Mouse (Mus musculus) lung, embryonic 15.5 days (tissue): ENCODE measurements around the gene Shcbp1. TPM values are rescaled to one million over a fixed set of nuclear protein-coding genes. Genes with fewer than 3 reads are reported as not detected.
"Not testable (repeated sequence)": the region's sequence is repeated elsewhere in the genome, so short reads cannot be mapped to it uniquely, and the experiment has no call there.

ENCODE experiments used
- ATAC-seq: fragments of 200-750 bp; cut with Nextera tagmentation; 2 replicates; pipeline ENCODE4 v1.8.0; 2017; ENCODE audit warnings: moderate number of reproducible peaks, borderline replicate concordance; ENCODE audit not compliant: low FRiP score, low TSS enrichment; ENCODE audit errors: extremely low read depth
- H3K27ac ChIP-seq: fragments of 300-500 bp; sonication (generic); 2 replicates; pipeline ENCODE4 v1.5.1; 2015; ENCODE audit warnings: moderate library complexity, mild to moderate bottlenecking, inconsistent platforms
- H3K27me3 ChIP-seq: fragments of 300-500 bp; sonication (generic); 2 replicates; pipeline ENCODE4 v1.6.1; 2015; ENCODE audit warnings: inconsistent platforms
- H3K36me3 ChIP-seq: fragments of 300-500 bp; sonication (generic); 2 replicates; pipeline ENCODE4 v1.6.1; 2015; ENCODE audit warnings: inconsistent platforms
- H3K4me1 ChIP-seq: fragments of 300-500 bp; sonication (generic); 2 replicates; pipeline ENCODE4 v1.6.1; 2015; ENCODE audit warnings: inconsistent platforms
- H3K4me2 ChIP-seq: fragments of 300-500 bp; sonication (generic); 2 replicates; pipeline ENCODE4 v1.6.1; 2015; ENCODE audit warnings: inconsistent platforms, mild to moderate bottlenecking, moderate library complexity
- H3K4me3 ChIP-seq: fragments of 300-500 bp; sonication (generic); 2 replicates; pipeline ENCODE4 v1.5.1; 2015; ENCODE audit warnings: mild to moderate bottlenecking, inconsistent platforms
- H3K9ac ChIP-seq: fragments of 300-500 bp; sonication (generic); 2 replicates; pipeline ENCODE4 v1.6.1; 2015; ENCODE audit warnings: inconsistent platforms
- H3K9me3 ChIP-seq: fragments of 300-500 bp; sonication (generic); 2 replicates; pipeline ENCODE4 v1.6.1; 2016; ENCODE audit warnings: inconsistent platforms
- WGBS: fragments of 180-500 bp; shearing (Covaris S2); methylation state at CpG from one replicate; pipeline ENCODE4 v1.1.7; 2015; 5-methylcytosine and 5-hydroxymethylcytosine counted together
- polyA plus RNA-seq: library from polyadenylated mRNA; unstranded; fragments of >200 nt; fragmentation: Nextera tagmentation; extraction: Ambion mirVana; gene quantifications from 2 replicates; pipeline ENCODE4 v1.2.1, GENCODE M21; 2015

Gene Shcbp1
- polyA plus RNA-seq = 98.0 and 99.3 TPM in 2 replicates

DNA sequence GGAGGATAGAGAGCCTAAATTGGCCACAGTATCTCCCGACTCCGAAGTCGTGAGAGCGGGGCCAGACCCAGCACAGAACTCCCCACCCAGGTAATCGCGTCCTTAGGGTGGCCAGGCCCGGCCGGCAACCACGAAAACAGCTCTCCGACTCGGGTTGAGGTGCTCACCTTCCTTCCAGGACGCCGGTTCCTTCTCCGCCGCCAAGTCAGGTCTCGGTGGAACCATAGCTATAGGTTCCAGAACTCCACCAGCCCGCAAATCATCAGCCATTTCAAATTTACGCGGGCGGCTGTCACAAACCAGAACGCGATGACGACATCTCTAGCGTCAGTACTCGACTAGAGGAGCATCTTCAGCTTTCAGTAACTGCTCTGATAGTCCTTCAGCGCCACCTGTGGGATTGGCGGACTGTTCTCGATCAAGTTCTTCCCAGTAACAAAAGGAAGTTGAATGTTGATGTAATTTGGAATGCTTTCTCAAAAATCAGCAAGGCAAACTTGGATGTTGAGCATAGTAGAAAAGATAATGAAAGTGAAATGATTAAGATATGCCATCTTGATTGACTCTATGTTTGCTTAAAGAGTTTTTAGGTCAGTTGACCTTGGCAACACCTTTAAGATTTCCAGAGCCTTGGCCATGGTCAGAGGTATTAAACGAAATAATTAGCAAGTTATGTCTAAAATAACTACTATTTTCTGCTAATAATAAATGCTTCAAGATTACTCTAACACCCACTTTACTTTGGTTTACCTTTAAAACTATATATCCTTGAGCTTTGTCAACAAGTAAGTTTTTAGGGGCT is at the start of gene Shcbp1:
Gene Shcbp1 (minus strand): TSS at position 314 of the 802 bp plus-strand sequence.
- Histone ChIP-seq H3K4me3 (peak within 1 kb of the TSS; percentile 92), H3K27ac (no peak within 1 kb of the TSS; the same call in 1 of the 2 replicates), H3K4me2 (peak within 1 kb of the TSS; percentile 75), H3K9me3 (no peaks in the 10 kb centered on the region), H3K4me1 (peaks cover 9% of the 10 kb centered on the region), H3K36me3 (peaks cover 10% of the 10 kb centered on the region; the same call in 1 of the 2 replicates), H3K9ac (peak within 1 kb of the TSS; percentile 77), H3K27me3 (no peaks in the 10 kb centered on the region)
- 4% methylated on average over 29 of the region's 29 CpGs for WGBS
- peak; percentile 94; the same call in 1 of the 2 replicates for ATAC-seq

DNA sequence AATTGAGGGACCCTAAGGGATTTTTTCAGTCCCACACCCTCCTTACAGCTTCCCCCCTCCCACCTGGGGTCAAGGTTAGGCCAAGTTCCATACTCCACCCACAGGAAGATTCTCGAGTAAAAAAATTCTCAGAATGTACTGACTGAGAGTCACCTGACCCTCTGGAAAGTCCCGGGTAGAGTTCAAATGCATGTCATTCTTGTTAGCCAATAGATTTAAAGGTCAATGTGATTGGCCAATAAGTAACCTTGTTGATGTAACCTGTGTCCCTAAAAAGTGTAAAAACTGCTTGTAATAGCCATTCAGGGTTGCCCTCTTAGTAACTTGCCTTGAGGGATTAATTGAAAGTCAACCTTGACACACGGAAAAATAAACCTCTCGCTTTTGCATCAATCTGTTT is 29.5 kb upstream of the Shcbp1 start:
- Histone ChIP-seq H3K9ac (no peak overlapping the region), H3K27ac (no peak overlapping the region), H3K4me1 (no peaks in the 10 kb centered on the region), H3K4me3 (no peak overlapping the region), H3K4me2 (no peak overlapping the region), H3K27me3 (no peaks in the 10 kb centered on the region), H3K36me3 (no peaks in the 10 kb centered on the region), H3K9me3 (no peaks in the 10 kb centered on the region)
- WGBS = 86% methylated on average over 4 of the region's 4 CpGs
- no peak for ATAC-seq

DNA sequence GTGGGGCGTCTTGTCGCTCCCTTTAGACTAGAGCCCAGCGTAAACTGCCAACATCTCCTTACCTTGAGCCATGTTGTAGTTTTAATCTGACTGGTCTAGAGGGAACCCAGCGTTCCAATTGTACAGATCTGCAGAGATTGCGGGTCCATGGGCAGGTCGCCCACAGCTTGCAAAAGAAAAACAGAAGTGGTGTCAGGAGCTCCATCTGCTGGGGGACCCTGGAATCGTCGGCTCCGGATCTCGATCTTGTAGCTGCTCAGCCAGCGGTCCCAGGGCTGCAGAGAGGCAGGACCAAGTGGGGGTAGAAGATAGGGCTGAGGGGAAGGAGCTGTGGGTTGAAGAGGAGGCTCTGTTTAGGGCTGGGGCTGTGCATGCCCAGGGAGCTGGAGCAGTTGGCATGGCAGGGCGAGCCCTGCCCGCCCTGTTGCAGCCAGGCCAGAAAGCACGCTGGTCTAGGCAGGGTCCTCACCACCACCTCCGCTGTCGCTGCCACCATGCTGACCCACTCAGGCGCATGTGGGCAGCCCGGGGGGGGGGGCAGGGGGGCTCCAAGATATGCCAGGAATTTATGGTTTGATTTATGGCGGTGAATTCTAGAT is 21.3 kb upstream of the Shcbp1 start:
- H3K36me3 ChIP-seq = no peaks in the 10 kb centered on the region
- H3K4me2 ChIP-seq = no peak overlapping the region
- WGBS = 51% methylated on average over 19 of the region's 19 CpGs
- H3K27me3 ChIP-seq = no peaks in the 10 kb centered on the region
- no peaks in the 10 kb centered on the region for H3K4me1 ChIP-seq
- H3K9ac ChIP-seq = no peak overlapping the region
- H3K27ac ChIP-seq = no peak overlapping the region
- ATAC-seq = peak; percentile 14; the same call in 1 of the 2 replicates
- no peak overlapping the region for H3K4me3 ChIP-seq
- no peaks in the 10 kb centered on the region for H3K9me3 ChIP-seq

DNA sequence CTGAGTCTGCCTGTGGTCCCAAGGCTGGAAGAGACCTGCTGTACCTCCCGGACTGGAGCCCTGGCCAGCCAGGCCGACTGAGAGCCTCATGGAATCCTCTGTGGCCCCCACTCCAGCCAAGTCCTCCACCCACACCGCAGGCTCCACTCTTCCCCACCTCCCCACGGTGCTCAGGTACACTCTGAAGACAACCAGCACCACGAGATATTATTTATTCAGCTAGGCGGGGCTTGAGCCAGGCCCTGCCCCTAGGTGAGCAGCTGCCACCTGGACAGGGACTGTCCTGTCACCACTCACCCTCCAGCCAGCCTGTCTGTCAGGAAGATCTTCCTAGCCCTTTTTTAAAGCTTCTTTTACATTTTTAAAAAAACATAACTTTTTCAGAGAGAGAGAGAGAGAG is 1.1 kb downstream of the Shcbp1 start:
- no peaks in the 10 kb centered on the region for H3K9me3 ChIP-seq
- 54% methylated on average over 6 of the region's 6 CpGs for WGBS
- peaks cover 17% of the 10 kb centered on the region; the same call in 1 of the 2 replicates for H3K36me3 ChIP-seq
- H3K4me1 ChIP-seq = peaks cover 9% of the 10 kb centered on the region
- no peak overlapping the region; the same call in 1 of the 2 replicates for H3K9ac ChIP-seq
- H3K27me3 ChIP-seq = no peaks in the 10 kb centered on the region
- ATAC-seq = peak; percentile 40; the same call in 1 of the 2 replicates
- peak overlapping the region; percentile 75 for H3K4me2 ChIP-seq
- H3K27ac ChIP-seq = no peak overlapping the region
- H3K4me3 ChIP-seq = peak overlapping the region; percentile 92

DNA sequence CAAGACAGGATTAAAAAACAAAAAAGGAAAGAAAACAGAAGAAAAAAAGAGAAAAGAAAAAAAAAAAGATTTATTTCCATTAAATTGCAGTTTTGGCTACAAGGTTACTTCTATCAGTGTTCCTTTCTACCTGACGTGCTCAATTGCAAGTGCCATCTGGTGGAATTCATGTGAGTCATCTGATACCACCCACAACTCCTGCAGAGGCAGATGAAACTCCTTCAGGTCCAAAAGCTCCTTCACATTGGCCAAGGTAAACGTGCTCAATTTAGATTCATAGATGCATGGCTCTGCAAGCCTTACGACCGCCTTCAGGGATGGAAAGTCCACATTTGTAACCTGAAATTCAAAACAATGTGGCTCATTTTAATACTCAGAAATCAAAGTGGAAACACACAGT is 14.6 kb downstream of the Shcbp1 start:
- Histone ChIP-seq H3K27me3 (no peaks in the 10 kb centered on the region), H3K36me3 (no peaks in the 10 kb centered on the region), H3K4me2 (no peak overlapping the region), H3K9ac (no peak overlapping the region), H3K4me3 (no peak overlapping the region), H3K27ac (no peak overlapping the region), H3K4me1 (no peaks in the 10 kb centered on the region), H3K9me3 (no peaks in the 10 kb centered on the region)
- WGBS = 78% methylated on average over 4 of the region's 4 CpGs
- no peak for ATAC-seq

DNA sequence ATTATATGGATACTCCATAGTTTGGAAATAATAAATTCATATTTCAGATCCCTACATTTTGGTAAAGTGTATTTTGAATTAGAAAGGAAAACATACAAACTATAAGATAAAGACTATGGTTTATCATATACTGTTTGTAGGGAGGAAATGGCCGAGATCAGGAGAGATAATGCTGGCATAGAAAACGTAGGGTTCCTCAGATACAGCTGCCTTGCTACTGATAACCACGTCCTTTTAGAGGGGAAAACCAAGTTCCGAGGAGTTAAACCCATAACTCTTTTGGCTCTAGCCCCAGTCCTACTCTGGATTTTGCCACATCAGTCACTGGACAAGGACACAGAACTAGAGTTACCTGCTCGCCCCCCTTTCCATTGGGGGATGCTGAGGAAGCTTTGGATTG is 26.3 kb downstream of the Shcbp1 start:
- no peaks in the 10 kb centered on the region for H3K4me1 ChIP-seq
- WGBS = 80% methylated on average over 5 of the region's 5 CpGs
- ATAC-seq = no peak
- H3K9ac ChIP-seq = no peak overlapping the region
- H3K36me3 ChIP-seq = peaks cover 9% of the 10 kb centered on the region; the same call in 1 of the 2 replicates
- no peaks in the 10 kb centered on the region for H3K27me3 ChIP-seq
- H3K4me2 ChIP-seq = no peak overlapping the region
- H3K9me3 ChIP-seq = no peaks in the 10 kb centered on the region
- no peak overlapping the region for H3K27ac ChIP-seq
- no peak overlapping the region for H3K4me3 ChIP-seq

DNA sequence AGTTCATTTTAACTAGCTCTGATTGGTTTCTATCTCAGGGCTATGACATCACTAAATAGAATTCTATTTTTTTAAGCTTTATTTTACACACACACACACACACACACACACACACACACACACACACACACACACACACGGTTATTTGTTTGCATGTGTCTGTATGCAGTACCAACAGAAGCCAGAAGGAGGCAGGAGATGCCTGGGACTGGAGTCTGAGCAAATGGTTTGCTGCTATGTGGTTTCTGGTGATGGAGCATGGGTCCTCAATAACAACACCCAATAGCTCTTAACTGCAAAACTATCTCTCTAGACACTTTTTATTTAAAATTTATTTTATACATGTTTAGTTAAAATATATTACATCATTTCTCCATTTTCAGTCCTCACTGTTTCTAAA is 48.4 kb downstream of the Shcbp1 start:
- WGBS = 67% methylated on average over 1 of the region's 1 CpGs
- ATAC-seq = no peak
- no peak overlapping the region for H3K4me3 ChIP-seq
- H3K27ac ChIP-seq = no peak overlapping the region
- H3K4me2 ChIP-seq = no peak overlapping the region
- H3K4me1 ChIP-seq = no peaks in the 10 kb centered on the region
- no peak overlapping the region for H3K9ac ChIP-seq
- peaks cover 4% of the 10 kb centered on the region; the same call in 1 of the 2 replicates for H3K36me3 ChIP-seq
- H3K9me3 ChIP-seq = no peaks in the 10 kb centered on the region
- no peaks in the 10 kb centered on the region for H3K27me3 ChIP-seq

DNA sequence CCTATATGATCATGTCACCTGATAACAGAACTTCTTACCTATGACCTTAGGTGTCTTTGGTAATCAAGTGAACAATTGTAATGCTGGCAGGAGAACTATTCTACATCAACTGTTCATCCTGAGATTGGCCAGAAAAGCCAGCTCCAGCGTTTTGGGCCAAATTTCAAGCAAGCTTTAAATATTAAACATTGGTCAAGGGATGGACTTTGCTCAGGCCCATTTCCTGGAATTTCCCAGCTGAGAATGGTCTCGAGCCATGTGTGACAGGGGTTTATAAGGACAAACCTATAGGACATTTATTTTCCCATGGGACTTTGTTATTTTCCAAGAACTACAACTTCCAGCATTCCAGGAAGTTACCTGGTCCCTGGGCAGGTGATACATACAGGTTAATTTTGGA is 63.8 kb downstream of the Shcbp1 start:
- no peak for ATAC-seq

DNA sequence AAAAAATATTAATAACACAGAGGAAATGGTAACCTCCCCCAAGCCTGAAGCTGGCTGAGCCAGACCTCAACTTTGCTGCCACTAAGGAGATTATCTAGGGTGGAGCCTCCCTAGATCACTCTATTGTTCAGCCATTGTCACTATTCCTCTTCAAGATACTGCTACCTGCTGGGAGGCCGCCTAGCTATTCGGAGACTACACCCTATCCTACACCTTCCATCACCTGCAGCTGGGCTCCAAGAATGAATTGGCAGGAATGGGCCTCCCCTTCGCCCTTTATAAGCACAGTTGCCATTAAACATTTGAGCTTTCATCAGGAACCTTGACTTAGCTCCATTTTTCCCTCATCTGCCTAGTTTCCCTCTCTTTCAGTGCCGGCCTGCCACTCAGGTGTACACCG is 71.0 kb downstream of the Shcbp1 start:
- not testable (repeated sequence) for H3K9ac ChIP-seq, ATAC-seq, H3K9me3 ChIP-seq, H3K4me1 ChIP-seq, H3K27ac ChIP-seq, H3K4me3 ChIP-seq, H3K4me2 ChIP-seq, H3K27me3 ChIP-seq, H3K36me3 ChIP-seq
- 71% methylated on average over 5 of the region's 5 CpGs for WGBS

More for the DNA sequence above, 63.8 kb downstream of the Shcbp1 start:
- WGBS = 64% methylated on average over 2 of the region's 2 CpGs
- Histone ChIP-seq H3K27ac (no peak overlapping the region), H3K4me3 (no peak overlapping the region), H3K4me1 (no peaks in the 10 kb centered on the region), H3K9ac (no peak overlapping the region), H3K4me2 (no peak overlapping the region), H3K9me3 (no peaks in the 10 kb centered on the region), H3K36me3 (no peaks in the 10 kb centered on the region), H3K27me3 (no peaks in the 10 kb centered on the region)

DNA sequence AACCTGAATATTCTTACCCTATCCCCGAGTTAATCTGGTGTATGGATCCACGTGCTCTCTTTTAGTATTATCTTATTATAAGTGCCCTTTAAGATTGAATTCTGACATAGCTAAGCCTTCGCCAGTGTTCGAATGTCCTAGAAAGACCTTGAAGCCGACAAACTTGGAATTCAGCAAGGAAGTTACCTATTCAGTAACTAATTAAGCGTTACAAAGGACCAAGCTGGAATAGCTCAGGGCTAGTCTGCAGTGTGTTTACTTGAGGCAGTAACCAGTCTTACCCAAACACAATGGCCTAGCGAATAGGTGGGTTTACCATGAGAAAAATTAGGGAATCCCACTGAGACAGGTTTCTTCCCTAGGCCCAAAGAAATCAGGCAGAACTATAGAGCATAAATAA is 71.5 kb downstream of the Shcbp1 start:
- not testable (repeated sequence) for H3K27ac ChIP-seq, H3K36me3 ChIP-seq, H3K27me3 ChIP-seq, H3K9ac ChIP-seq, H3K4me1 ChIP-seq, H3K9me3 ChIP-seq, H3K4me2 ChIP-seq, H3K4me3 ChIP-seq, ATAC-seq
- 80% methylated on average over 7 of the region's 7 CpGs for WGBS

DNA sequence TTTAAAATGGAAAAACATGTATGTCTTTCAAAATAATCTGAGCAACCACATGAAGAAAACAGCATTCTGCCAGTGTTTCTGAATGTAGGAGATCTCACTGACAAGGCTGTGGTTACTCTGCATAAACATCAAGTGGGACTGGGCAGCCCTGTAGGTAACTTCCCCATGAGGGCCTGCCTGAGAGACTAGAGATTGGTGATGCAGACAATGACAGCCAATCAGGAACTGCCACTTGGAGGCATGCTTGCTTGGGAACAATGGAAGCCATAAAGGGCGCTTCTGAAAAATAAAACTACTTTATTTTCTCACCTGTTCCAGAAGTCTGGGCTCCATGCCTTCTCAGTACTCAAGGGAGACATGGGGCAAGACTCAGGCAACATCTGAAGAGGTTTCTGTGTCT is 87.7 kb downstream of the Shcbp1 start:
- ATAC-seq = no peak
- Histone ChIP-seq H3K4me3 (no peak overlapping the region), H3K9me3 (no peaks in the 10 kb centered on the region), H3K36me3 (no peaks in the 10 kb centered on the region), H3K4me1 (no peaks in the 10 kb centered on the region), H3K4me2 (no peak overlapping the region), H3K27me3 (no peaks in the 10 kb centered on the region), H3K9ac (no peak overlapping the region), H3K27ac (no peak overlapping the region)
- WGBS = 50% methylated on average over 1 of the region's 1 CpGs
